Mouse (Mus musculus): Measurements from ENCODE around the gene Rps6ka5. TPM values are rescaled to one million over a fixed set of nuclear protein-coding genes. Genes with fewer than 3 reads are reported as not detected.

Rps6ka5 gene
- polyA plus RNA-seq, 1 experiment from 2014 or later, result 3.9 TPM

- H3K27me3 ChIP-seq (replicated peaks), result no peaks in the 10 kb centered on the region
- WGBS, result 51% methylated on average over 9 of the region's 9 CpGs
- no peak for ATAC-seq (ENCODE audit: extremely low read depth, insufficient number of reproducible peaks, low FRiP score, low TSS enrichment)
- H3K4me1 ChIP-seq, result peaks cover 37% of the 10 kb centered on the region
- no peak overlapping the region for H3K4me2 ChIP-seq
- peak overlapping the region; percentile 48 for H3K27ac ChIP-seq (replicated peaks)
- no peaks in the 10 kb centered on the region for H3K36me3 ChIP-seq
- no peak overlapping the region for H3K9ac ChIP-seq
- H3K4me3 ChIP-seq, result no peak overlapping the region
- no peaks in the 10 kb centered on the region for H3K9me3 ChIP-seq
These were observed 187.5 kb downstream of the Rps6ka5 start for GRCm38 (mm10) chr12:100539158-100539714.

GRCm38 (mm10) chr12:100538445-100539157, 188.2 kb downstream of the Rps6ka5 start:
- WGBS, result 48% methylated on average over 7 of the region's 7 CpGs

GRCm38 (mm10) chr12:100537091-100537490, 189.7 kb downstream of the Rps6ka5 start:
- 60% methylated on average over 11 of the region's 11 CpGs for WGBS

More at GRCm38 (mm10) chr12:100538445-100539157, 188.2 kb downstream of the Rps6ka5 start:
- H3K4me3 ChIP-seq, result no peak overlapping the region
- H3K36me3 ChIP-seq, result no peaks in the 10 kb centered on the region
- no peak for ATAC-seq (ENCODE audit: extremely low read depth, insufficient number of reproducible peaks, low FRiP score, low TSS enrichment)
- no peak overlapping the region for H3K9ac ChIP-seq
- H3K4me1 ChIP-seq, result peaks cover 40% of the 10 kb centered on the region
- H3K27ac ChIP-seq (replicated peaks), result peak overlapping the region; percentile 54
- no peaks in the 10 kb centered on the region for H3K9me3 ChIP-seq
- no peaks in the 10 kb centered on the region for H3K27me3 ChIP-seq (replicated peaks)
- H3K4me2 ChIP-seq, result no peak overlapping the region

GRCm38 (mm10) chr12:100535028-100535427, 191.8 kb downstream of the Rps6ka5 start:
- Histone ChIP-seq H3K4me3 (no peak overlapping the region), H3K9ac (no peak overlapping the region), H3K27me3 (replicated peaks) (no peaks in the 10 kb centered on the region), H3K27ac (replicated peaks) (0 out of 2 replicates have a peak overlapping the region, but pooled peaks have one; percentile 74), H3K4me2 (no peak overlapping the region), H3K9me3 (no peaks in the 10 kb centered on the region), H3K4me1 (peaks cover 58% of the 10 kb centered on the region), H3K36me3 (no peaks in the 10 kb centered on the region)
- WGBS, result 81% methylated on average over 12 of the region's 12 CpGs
- no peak for ATAC-seq (ENCODE audit: extremely low read depth, insufficient number of reproducible peaks, low FRiP score, low TSS enrichment)

More at GRCm38 (mm10) chr12:100537091-100537490, 189.7 kb downstream of the Rps6ka5 start:
- no peak overlapping the region for H3K4me3 ChIP-seq
- H3K9ac ChIP-seq, result no peak overlapping the region
- H3K9me3 ChIP-seq, result no peaks in the 10 kb centered on the region
- H3K27ac ChIP-seq (replicated peaks), result no peak overlapping the region
- no peak overlapping the region for H3K4me2 ChIP-seq
- H3K36me3 ChIP-seq, result no peaks in the 10 kb centered on the region
- ATAC-seq (ENCODE audit: extremely low read depth, insufficient number of reproducible peaks, low FRiP score, low TSS enrichment), result no peak
- peaks cover 54% of the 10 kb centered on the region for H3K4me1 ChIP-seq
- H3K27me3 ChIP-seq (replicated peaks), result no peaks in the 10 kb centered on the region

DNA sequence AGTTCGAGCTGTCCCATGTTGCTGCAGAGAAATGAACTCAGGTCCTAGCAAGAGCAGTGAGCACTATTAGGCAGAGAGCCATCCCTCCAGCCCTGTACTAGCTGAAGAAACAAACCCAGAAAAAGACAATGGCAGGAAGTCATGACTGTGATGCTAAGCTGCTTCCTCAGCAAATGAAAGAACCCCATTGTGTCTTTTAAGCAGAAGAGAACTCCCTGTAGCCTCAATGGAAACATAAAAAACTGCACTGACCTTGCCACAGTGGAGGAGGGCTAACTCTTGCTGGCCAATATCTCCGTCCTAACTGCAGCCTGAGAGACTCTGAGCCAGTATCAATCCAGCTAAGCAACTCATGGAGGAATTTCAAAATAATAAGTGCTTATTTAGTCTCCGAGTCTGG, 192.8 kb downstream of the Rps6ka5 start:
- peaks cover 64% of the 10 kb centered on the region for H3K4me1 ChIP-seq
- ATAC-seq (ENCODE audit: extremely low read depth, insufficient number of reproducible peaks, low FRiP score, low TSS enrichment), result no peak
- WGBS, result 48% methylated on average over 3 of the region's 3 CpGs
- peak overlapping the region; percentile 74 for H3K27ac ChIP-seq (replicated peaks)
- no peak overlapping the region for H3K4me3 ChIP-seq
- no peaks in the 10 kb centered on the region for H3K36me3 ChIP-seq
- H3K9me3 ChIP-seq, result no peaks in the 10 kb centered on the region
- H3K4me2 ChIP-seq, result no peak overlapping the region
- H3K9ac ChIP-seq, result no peak overlapping the region
- no peaks in the 10 kb centered on the region for H3K27me3 ChIP-seq (replicated peaks)

DNA sequence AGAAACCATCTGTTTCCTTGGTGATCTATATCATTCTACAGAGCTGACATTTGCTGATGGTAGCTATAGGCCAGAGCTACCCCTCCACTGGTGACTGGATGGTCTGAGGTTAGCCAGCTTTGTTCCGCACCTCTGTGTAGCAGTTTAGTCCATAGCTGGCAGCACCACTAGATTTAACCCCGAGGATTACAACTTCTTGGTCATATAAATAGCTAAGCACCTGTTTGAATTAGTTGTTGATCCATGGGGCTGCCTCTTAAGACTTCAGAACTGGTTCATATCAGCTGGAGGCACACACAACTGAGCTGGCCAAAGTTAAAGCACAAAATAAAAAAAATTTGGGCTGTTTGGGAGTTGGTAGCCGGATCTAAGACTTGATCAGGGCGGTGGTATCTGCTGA, 193.6 kb downstream of the Rps6ka5 start:
- no peaks in the 10 kb centered on the region for H3K36me3 ChIP-seq
- H3K4me2 ChIP-seq, result no peak overlapping the region
- no peak overlapping the region for H3K4me3 ChIP-seq
- peak overlapping the region; percentile 53; the same call in 1 of the 2 replicates for H3K27ac ChIP-seq (replicated peaks)
- H3K9me3 ChIP-seq, result no peaks in the 10 kb centered on the region
- no peak for ATAC-seq (ENCODE audit: extremely low read depth, insufficient number of reproducible peaks, low FRiP score, low TSS enrichment)
- peaks cover 64% of the 10 kb centered on the region for H3K4me1 ChIP-seq
- H3K27me3 ChIP-seq (replicated peaks), result no peaks in the 10 kb centered on the region
- H3K9ac ChIP-seq, result no peak overlapping the region
- 62% methylated on average over 4 of the region's 4 CpGs for WGBS

DNA sequence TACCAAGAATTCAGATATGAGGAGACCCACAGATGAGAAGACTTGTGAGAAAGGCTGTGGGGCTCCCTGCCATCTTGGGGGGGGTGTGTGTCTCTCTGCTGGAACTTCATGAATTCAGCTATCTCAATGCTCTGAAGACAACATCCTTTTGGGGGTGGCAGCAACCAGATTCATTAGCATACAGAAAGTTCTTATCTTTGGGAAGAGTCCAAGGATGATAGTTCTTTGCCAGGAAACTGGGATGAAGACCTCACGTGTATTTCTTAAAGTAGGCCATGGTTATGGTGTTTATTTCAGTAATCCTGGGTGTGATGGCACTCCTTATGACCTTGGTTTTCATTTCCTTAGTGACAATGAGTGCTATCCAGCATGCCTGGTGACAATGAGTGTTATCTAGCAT, 195.0 kb downstream of the Rps6ka5 start:
- Histone ChIP-seq H3K9ac (no peak overlapping the region), H3K27me3 (replicated peaks) (no peaks in the 10 kb centered on the region), H3K9me3 (no peaks in the 10 kb centered on the region), H3K4me1 (peaks cover 72% of the 10 kb centered on the region), H3K27ac (replicated peaks) (no peak overlapping the region), H3K4me3 (no peak overlapping the region), H3K4me2 (no peak overlapping the region), H3K36me3 (no peaks in the 10 kb centered on the region)
- ATAC-seq (ENCODE audit: extremely low read depth, insufficient number of reproducible peaks, low FRiP score, low TSS enrichment), result no peak
- WGBS, result 38% methylated on average over 1 of the region's 1 CpGs

- WGBS, result 63% methylated on average over 5 of the region's 5 CpGs
- no peak for ATAC-seq (ENCODE audit: extremely low read depth, insufficient number of reproducible peaks, low FRiP score, low TSS enrichment)
- peaks cover 63% of the 10 kb centered on the region for H3K4me1 ChIP-seq
- no peak overlapping the region for H3K4me3 ChIP-seq
- no peaks in the 10 kb centered on the region for H3K27me3 ChIP-seq (replicated peaks)
- no peaks in the 10 kb centered on the region for H3K9me3 ChIP-seq
- peak overlapping the region; percentile 80 for H3K27ac ChIP-seq (replicated peaks)
- H3K9ac ChIP-seq, result no peak overlapping the region
- no peaks in the 10 kb centered on the region for H3K36me3 ChIP-seq
- H3K4me2 ChIP-seq, result no peak overlapping the region
These were observed 195.9 kb downstream of the Rps6ka5 start for GRCm38 (mm10) chr12:100530871-100531270.

DNA sequence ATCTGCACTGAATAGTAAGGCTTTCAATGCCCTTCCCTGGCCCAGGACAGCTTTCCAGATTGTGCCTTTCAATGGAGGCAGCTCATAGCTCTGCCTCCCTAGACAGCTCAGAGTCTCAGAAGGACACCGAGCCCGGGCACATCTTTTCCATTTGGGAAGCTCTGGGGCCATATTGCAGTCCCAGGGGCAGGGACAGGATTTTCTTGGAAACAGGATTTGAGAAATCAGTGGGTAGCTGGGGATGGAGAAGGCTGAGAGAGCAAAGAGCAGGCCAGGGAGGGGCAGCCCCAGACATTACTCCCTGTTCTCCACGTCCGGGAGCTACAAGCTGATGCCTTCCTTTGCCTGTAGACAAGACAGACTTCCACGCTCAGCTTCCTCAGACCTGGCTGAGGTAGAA, 197.1 kb downstream of the Rps6ka5 start:
- 61% methylated on average over 5 of the region's 5 CpGs for WGBS
- no peak for ATAC-seq (ENCODE audit: extremely low read depth, insufficient number of reproducible peaks, low FRiP score, low TSS enrichment)
- H3K4me3 ChIP-seq, result no peak overlapping the region
- H3K4me1 ChIP-seq, result peaks cover 63% of the 10 kb centered on the region
- peak overlapping the region; percentile 59 for H3K9ac ChIP-seq
- H3K36me3 ChIP-seq, result no peaks in the 10 kb centered on the region
- no peak overlapping the region for H3K4me2 ChIP-seq
- H3K9me3 ChIP-seq, result no peaks in the 10 kb centered on the region
- H3K27me3 ChIP-seq (replicated peaks), result no peaks in the 10 kb centered on the region
- peak overlapping the region; percentile 80 for H3K27ac ChIP-seq (replicated peaks)

DNA sequence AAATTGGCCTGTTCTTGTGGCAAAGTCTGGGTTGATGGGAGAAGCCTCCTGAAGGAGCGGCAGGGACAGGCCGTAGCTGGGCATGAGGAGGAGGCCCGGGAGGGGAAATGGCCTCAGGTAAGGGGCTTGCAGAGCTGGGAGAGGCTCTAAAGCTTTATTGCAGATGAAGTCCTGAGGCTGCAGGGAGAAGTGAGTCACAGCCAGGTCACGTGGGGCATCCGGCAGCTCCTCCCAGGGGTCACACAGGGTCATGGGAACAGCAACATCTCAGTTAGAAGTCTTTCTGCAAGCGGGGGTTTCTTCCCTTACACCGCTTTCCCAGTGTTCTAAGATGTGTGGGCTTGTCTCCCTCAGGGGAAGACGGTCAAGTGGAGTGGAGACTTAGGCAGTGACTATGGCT, 197.6 kb downstream of the Rps6ka5 start:
- H3K27me3 ChIP-seq (replicated peaks), result no peaks in the 10 kb centered on the region
- H3K36me3 ChIP-seq, result no peaks in the 10 kb centered on the region
- no peak for ATAC-seq (ENCODE audit: extremely low read depth, insufficient number of reproducible peaks, low FRiP score, low TSS enrichment)
- 44% methylated on average over 8 of the region's 8 CpGs for WGBS
- no peaks in the 10 kb centered on the region for H3K9me3 ChIP-seq
- H3K4me3 ChIP-seq, result no peak overlapping the region
- peak overlapping the region; percentile 80 for H3K27ac ChIP-seq (replicated peaks)
- H3K9ac ChIP-seq, result peak overlapping the region; percentile 59
- H3K4me1 ChIP-seq, result peaks cover 58% of the 10 kb centered on the region
- no peak overlapping the region for H3K4me2 ChIP-seq

- Histone ChIP-seq H3K36me3 (no peaks in the 10 kb centered on the region), H3K9me3 (no peaks in the 10 kb centered on the region), H3K4me2 (peak overlapping the region; percentile 62), H3K9ac (peak overlapping the region; percentile 59), H3K4me1 (peaks cover 52% of the 10 kb centered on the region), H3K27ac (replicated peaks) (peak overlapping the region; percentile 80), H3K4me3 (no peak overlapping the region), H3K27me3 (replicated peaks) (no peaks in the 10 kb centered on the region)
- 39% methylated on average over 3 of the region's 3 CpGs for WGBS
- no peak for ATAC-seq (ENCODE audit: extremely low read depth, insufficient number of reproducible peaks, low FRiP score, low TSS enrichment)
These were observed 198.5 kb downstream of the Rps6ka5 start for GRCm38 (mm10) chr12:100528246-100528645.

GRCm38 (mm10) chr12:100527753-100528152, 199.0 kb downstream of the Rps6ka5 start:
- H3K9me3 ChIP-seq, result no peaks in the 10 kb centered on the region
- H3K4me3 ChIP-seq, result peak overlapping the region; percentile 30
- peak overlapping the region; percentile 62 for H3K4me2 ChIP-seq
- WGBS, result 8% methylated on average over 9 of the region's 9 CpGs
- no peaks in the 10 kb centered on the region for H3K27me3 ChIP-seq (replicated peaks)
- peaks cover 47% of the 10 kb centered on the region for H3K4me1 ChIP-seq
- peak overlapping the region; percentile 72 for H3K9ac ChIP-seq
- peak overlapping the region; percentile 80 for H3K27ac ChIP-seq (replicated peaks)
- ATAC-seq (ENCODE audit: extremely low read depth, insufficient number of reproducible peaks, low FRiP score, low TSS enrichment), result peak; percentile 84
- no peaks in the 10 kb centered on the region for H3K36me3 ChIP-seq

All from heart, embryonic 13.5 days (tissue).